Mouse (Mus musculus) forebrain, embryonic 11.5 days (tissue): ENCODE measurements around the gene Id1. TPM values are rescaled to one million over a fixed set of nuclear protein-coding genes. Genes with fewer than 3 reads are reported as not detected.

Experiments
- ATAC-seq: fragments of 200-750 bp; cut with Nextera tagmentation; replicated peaks from 2 replicates; pipeline ENCODE4 v1.8.0; 2017; ENCODE audit warnings: moderate TSS enrichment; ENCODE audit not compliant: low FRiP score
- DNase-seq: peaks from one replicate; pipeline ENCODE4 v3.0.0-alpha.2; 2017; ENCODE audit warnings: low spot score
- H3K27ac ChIP-seq: fragments of 300-500 bp; sonication (generic); 2 replicates; pipeline ENCODE4 v1.5.1; 2014; ENCODE audit warnings: low read depth, low read length
- H3K27me3 ChIP-seq: fragments of 300-500 bp; sonication (generic); 2 replicates; pipeline ENCODE4 v1.6.1; 2014; ENCODE audit warnings: mild to moderate bottlenecking, low read length, mixed read lengths; ENCODE audit not compliant: control insufficient read depth, insufficient read depth
- H3K36me3 ChIP-seq: fragments of 300-500 bp; sonication (generic); 2 replicates; pipeline ENCODE4 v1.6.1; 2014; ENCODE audit warnings: mild to moderate bottlenecking, low read length, moderate library complexity, mixed read lengths; ENCODE audit not compliant: control insufficient read depth, insufficient read depth
- H3K4me1 ChIP-seq: fragments of 300-500 bp; sonication (generic); replicated peaks from 2 replicates; pipeline ENCODE4 v1.6.1; 2014; ENCODE audit warnings: low read length, mixed read lengths; ENCODE audit not compliant: control insufficient read depth, insufficient read depth
- H3K4me2 ChIP-seq: fragments of 300-500 bp; sonication (generic); 2 replicates; pipeline ENCODE4 v1.6.1; 2014; ENCODE audit warnings: low read depth, mild to moderate bottlenecking, low read length, moderate library complexity, mixed read lengths; ENCODE audit not compliant: severe bottlenecking
- H3K4me3 ChIP-seq: fragments of 300-500 bp; sonication (generic); 2 replicates; pipeline ENCODE4 v1.5.1; 2014; ENCODE audit warnings: low read depth, low read length
- H3K9ac ChIP-seq: fragments of 300-500 bp; sonication (generic); 2 replicates; pipeline ENCODE4 v1.6.1; 2014; ENCODE audit warnings: low read length
- H3K9me3 ChIP-seq: fragments of 300-500 bp; sonication (generic); 2 replicates; pipeline ENCODE4 v1.6.1; 2016; ENCODE audit warnings: low read length, mixed read lengths; ENCODE audit not compliant: control insufficient read depth
- WGBS: fragments of 180-500 bp; shearing (Covaris S2); extraction: QIAGEN DNeasy Blood & Tissue Kit; methylation state at CpG from one replicate; pipeline ENCODE4 v1.1.7; 2014; 5-methylcytosine and 5-hydroxymethylcytosine counted together
- polyA plus RNA-seq: library from polyadenylated mRNA; unstranded; fragments of >200 nt; fragmentation: Nextera tagmentation; extraction: Ambion mirVana; gene quantifications from 2 replicates; pipeline ENCODE4 v1.2.1, GENCODE M21; 2014

Id1 gene
- polyA plus RNA-seq, 1 experiment from 2014 or later: 53.1 TPM

GRCm38 (mm10) chr2:152726213-152726612 lies 9.8 kb upstream of the Id1 start:
- Histone ChIP-seq H3K27me3 (peaks cover 2% of the 10 kb centered on the region; the same call in 1 of the 2 replicates), H3K36me3 (no peaks in the 10 kb centered on the region), H3K4me2 (no peak overlapping the region), H3K4me1 (no peaks in the 10 kb centered on the region), H3K4me3 (no peak overlapping the region), H3K9me3 (no peaks in the 10 kb centered on the region), H3K27ac (no peak overlapping the region), H3K9ac (no peak overlapping the region)
- WGBS: 88% methylated on average over 6 of the region's 6 CpGs
- no peak for DNase-seq
- ATAC-seq: no peak

GRCm38 (mm10) chr2:152726751-152727335 lies 9.2 kb upstream of the Id1 start:
- no peaks in the 10 kb centered on the region for H3K9me3 ChIP-seq
- no peak overlapping the region for H3K27ac ChIP-seq
- no peak overlapping the region for H3K4me3 ChIP-seq
- H3K4me2 ChIP-seq: no peak overlapping the region
- no peak overlapping the region for H3K9ac ChIP-seq
- DNase-seq (no peak), ATAC-seq (no peak)
- H3K4me1 ChIP-seq: no peaks in the 10 kb centered on the region
- H3K27me3 ChIP-seq: peaks cover 2% of the 10 kb centered on the region; the same call in 1 of the 2 replicates
- H3K36me3 ChIP-seq: no peaks in the 10 kb centered on the region
- 76% methylated on average over 6 of the region's 6 CpGs for WGBS

GRCm38 (mm10) chr2:152727795-152728510 lies 8.1 kb upstream of the Id1 start:
- 89% methylated on average over 14 of the region's 14 CpGs for WGBS
- H3K4me2 ChIP-seq: no peak overlapping the region
- no peaks in the 10 kb centered on the region for H3K4me1 ChIP-seq
- no peak overlapping the region for H3K4me3 ChIP-seq
- DNase-seq (no peak), ATAC-seq (no peak)
- no peaks in the 10 kb centered on the region for H3K36me3 ChIP-seq
- H3K9ac ChIP-seq: no peak overlapping the region
- H3K9me3 ChIP-seq: no peaks in the 10 kb centered on the region
- peaks cover 2% of the 10 kb centered on the region; the same call in 1 of the 2 replicates for H3K27me3 ChIP-seq
- 0 out of 2 replicates have a peak overlapping the region, but pooled peaks have one; percentile 25 for H3K27ac ChIP-seq

GRCm38 (mm10) chr2:152728594-152728993 lies 7.5 kb upstream of the Id1 start:
- no peak overlapping the region for H3K9ac ChIP-seq
- no peak overlapping the region for H3K4me2 ChIP-seq
- no peaks in the 10 kb centered on the region for H3K4me1 ChIP-seq
- DNase-seq: no peak
- WGBS: 84% methylated on average over 7 of the region's 7 CpGs
- no peaks in the 10 kb centered on the region for H3K9me3 ChIP-seq
- no peak overlapping the region for H3K27ac ChIP-seq
- peaks cover 2% of the 10 kb centered on the region; the same call in 1 of the 2 replicates for H3K27me3 ChIP-seq
- H3K36me3 ChIP-seq: no peaks in the 10 kb centered on the region
- no peak for ATAC-seq
- H3K4me3 ChIP-seq: no peak overlapping the region

GRCm38 (mm10) chr2:152729013-152729635 lies 6.9 kb upstream of the Id1 start:
- Histone ChIP-seq H3K9me3 (no peaks in the 10 kb centered on the region), H3K4me1 (no peaks in the 10 kb centered on the region; the same call in 1 of the 2 replicates), H3K9ac (no peak overlapping the region), H3K4me3 (no peak overlapping the region), H3K27ac (no peak overlapping the region; the same call in 1 of the 2 replicates), H3K27me3 (no peaks in the 10 kb centered on the region; the same call in 1 of the 2 replicates), H3K4me2 (no peak overlapping the region), H3K36me3 (no peaks in the 10 kb centered on the region)
- ATAC-seq (no peak; the same call in 1 of the 2 replicates), DNase-seq (no peak)
- 61% methylated on average over 8 of the region's 8 CpGs for WGBS

- Histone ChIP-seq H3K4me3 (no peak overlapping the region), H3K9ac (no peak overlapping the region), H3K9me3 (no peaks in the 10 kb centered on the region), H3K4me2 (no peak overlapping the region), H3K4me1 (peaks cover under 1% of the 10 kb centered on the region; the same call in 1 of the 2 replicates), H3K27me3 (no peaks in the 10 kb centered on the region), H3K27ac (peak overlapping the region; percentile 31), H3K36me3 (no peaks in the 10 kb centered on the region)
- DNase-seq: no peak
- WGBS: 62% methylated on average over 7 of the region's 7 CpGs
- ATAC-seq: no peak; the same call in 1 of the 2 replicates
Measured at GRCm38 (mm10) chr2:152729636-152730020, 6.4 kb upstream of the Id1 start.

- DNase-seq (no peak), ATAC-seq (no peak)
- Histone ChIP-seq H3K4me2 (no peak overlapping the region), H3K4me1 (peaks cover 20% of the 10 kb centered on the region), H3K4me3 (no peak overlapping the region), H3K27ac (no peak overlapping the region), H3K9ac (no peak overlapping the region), H3K36me3 (no peaks in the 10 kb centered on the region), H3K27me3 (peaks cover 4% of the 10 kb centered on the region), H3K9me3 (no peaks in the 10 kb centered on the region)
- 92% methylated on average over 2 of the region's 2 CpGs for WGBS
Measured at GRCm38 (mm10) chr2:152733201-152733600, 2.9 kb upstream of the Id1 start.

- 14% methylated on average over 10 of the region's 10 CpGs for WGBS
- Histone ChIP-seq H3K4me2 (peak overlapping the region; percentile 94), H3K4me1 (peaks cover 26% of the 10 kb centered on the region), H3K36me3 (no peaks in the 10 kb centered on the region), H3K9ac (peak overlapping the region; percentile 47; the same call in 1 of the 2 replicates), H3K27ac (no peak overlapping the region), H3K4me3 (peak overlapping the region; percentile 58), H3K9me3 (no peaks in the 10 kb centered on the region), H3K27me3 (peaks cover 5% of the 10 kb centered on the region)
- ATAC-seq: no peak; the same call in 1 of the 2 replicates
- no peak for DNase-seq
Measured at GRCm38 (mm10) chr2:152734501-152734900, 1.6 kb upstream of the Id1 start.
